Mouse (Mus musculus): Measurements from ENCODE around the gene Hist1h2af. TPM values are rescaled to one million over a fixed set of nuclear protein-coding genes. Genes with fewer than 3 reads are reported as not detected.
A peak's percentile ranks its signal among the peaks of the same experiment; 100 is the strongest.
"Not testable (repeated sequence)": the region's sequence is repeated elsewhere in the genome, so short reads cannot be mapped to it uniquely, and the experiment has no call there.

Hist1h2af gene
- polyA plus RNA-seq, 1 experiment, result 20.4 TPM

- not testable (repeated sequence) for H3K4me1 ChIP-seq (ENCODE audit: control insufficient read depth, insufficient read depth, low read length)
- Histone ChIP-seq H3K4me3 (ENCODE audit: insufficient read depth, low read length) (peak overlapping the region; percentile 54), H3K27ac (ENCODE audit: insufficient read depth, low read length) (peak overlapping the region; percentile 70)
- peak; percentile 46; the same call in 1 of the 2 replicates for TF ChIP-seq POLR2A (IDR thresholded peaks at IDR 0.05; ENCODE audit: low read depth, low read length)
These were observed 8.7 kb downstream of the Hist1h2af start for GRCm38 (mm10) chr13:23542225-23542980.

- Histone ChIP-seq H3K27ac (ENCODE audit: insufficient read depth, low read length) (peak within 1 kb of the TSS; percentile 79), H3K4me3 (ENCODE audit: insufficient read depth, low read length) (peak within 1 kb of the TSS; percentile 54)
- not testable (repeated sequence) for H3K4me1 ChIP-seq (ENCODE audit: control insufficient read depth, insufficient read depth, low read length)
- TF ChIP-seq POLR2A (IDR thresholded peaks at IDR 0.05; ENCODE audit: low read depth, low read length), result peak; percentile 95
These were observed 9.4 kb downstream of the Hist1h2af start, which contains the start of gene Hist1h2bh for GRCm38 (mm10) chr13:23542999-23543607. Gene Hist1h2bh, minus strand, starts transcription at chr13:23543392.

GRCm38 (mm10) chr13:23543965-23544786, 10.5 kb downstream of the Hist1h2af start, which contains the start of gene Hist1h3f:
Gene Hist1h3f, plus strand, starts transcription at chr13:23544052.
- peak within 1 kb of the TSS; percentile 79 for H3K27ac ChIP-seq (ENCODE audit: insufficient read depth, low read length)
- no peaks in the 10 kb centered on the region for H3K4me1 ChIP-seq (ENCODE audit: control insufficient read depth, insufficient read depth, low read length)
- H3K4me3 ChIP-seq (ENCODE audit: insufficient read depth, low read length), result peak within 1 kb of the TSS; percentile 54
- TF ChIP-seq POLR2A (IDR thresholded peaks at IDR 0.05; ENCODE audit: low read depth, low read length), result peak; percentile 96
- no peak for TF ChIP-seq CTCF (IDR thresholded peaks at IDR 0.05; ENCODE audit: borderline replicate concordance, insufficient read depth, low read length)

GRCm38 (mm10) chr13:23544787-23545120, 11.0 kb downstream of the Hist1h2af start:
- not testable (repeated sequence) for H3K4me1 ChIP-seq (ENCODE audit: control insufficient read depth, insufficient read depth, low read length)
- Histone ChIP-seq H3K27ac (ENCODE audit: insufficient read depth, low read length) (peak overlapping the region; percentile 73), H3K4me3 (ENCODE audit: insufficient read depth, low read length) (peak overlapping the region; percentile 47)

- Histone ChIP-seq H3K4me1 (ENCODE audit: control insufficient read depth, insufficient read depth, low read length) (no peaks in the 10 kb centered on the region), H3K4me3 (ENCODE audit: insufficient read depth, low read length) (no peak overlapping the region), H3K27ac (ENCODE audit: insufficient read depth, low read length) (no peak overlapping the region)
- TF ChIP-seq POLR2A (IDR thresholded peaks at IDR 0.05; ENCODE audit: low read depth, low read length) (no peak), CTCF (IDR thresholded peaks at IDR 0.05; ENCODE audit: borderline replicate concordance, insufficient read depth, low read length) (no peak)
These were observed 13.0 kb downstream of the Hist1h2af start for GRCm38 (mm10) chr13:23546694-23547093.

- TF ChIP-seq POLR2A (IDR thresholded peaks at IDR 0.05; ENCODE audit: low read depth, low read length) (peak; percentile 86), CTCF (IDR thresholded peaks at IDR 0.05; ENCODE audit: borderline replicate concordance, insufficient read depth, low read length) (no peak)
- Histone ChIP-seq H3K4me3 (ENCODE audit: insufficient read depth, low read length) (peak overlapping the region; percentile 44), H3K4me1 (ENCODE audit: control insufficient read depth, insufficient read depth, low read length) (no peaks in the 10 kb centered on the region; the same call in 1 of the 2 replicates), H3K27ac (ENCODE audit: insufficient read depth, low read length) (peak overlapping the region; percentile 89)
These were observed 17.0 kb downstream of the Hist1h2af start for GRCm38 (mm10) chr13:23550761-23551145.

- Histone ChIP-seq H3K4me3 (ENCODE audit: insufficient read depth, low read length) (peak within 1 kb of the TSS; percentile 44), H3K27ac (ENCODE audit: insufficient read depth, low read length) (peak within 1 kb of the TSS; percentile 89)
- TF ChIP-seq POLR2A (IDR thresholded peaks at IDR 0.05; ENCODE audit: low read depth, low read length), result peak; percentile 98
- not testable (repeated sequence) for H3K4me1 ChIP-seq (ENCODE audit: control insufficient read depth, insufficient read depth, low read length)
These were observed 17.6 kb downstream of the Hist1h2af start, which contains the start of gene Hist1h4f for GRCm38 (mm10) chr13:23551146-23551834. Gene Hist1h4f, minus strand, starts transcription at chr13:23551648.

- peaks cover 3% of the 10 kb centered on the region; the same call in 1 of the 2 replicates for H3K4me1 ChIP-seq (ENCODE audit: control insufficient read depth, insufficient read depth, low read length)
- peak overlapping the region; percentile 45 for H3K27ac ChIP-seq (ENCODE audit: insufficient read depth, low read length)
- TF ChIP-seq POLR2A (IDR thresholded peaks at IDR 0.05; ENCODE audit: low read depth, low read length) (no peak), CTCF (IDR thresholded peaks at IDR 0.05; ENCODE audit: borderline replicate concordance, insufficient read depth, low read length) (no peak)
- H3K4me3 ChIP-seq (ENCODE audit: insufficient read depth, low read length), result no peak overlapping the region
These were observed 18.5 kb downstream of the Hist1h2af start for GRCm38 (mm10) chr13:23551931-23552914.
